30 mouse cellular contexts compared by ENCODE assay signal in genomic region chr13:74006881-74007280, GRCm38 (mm10). TPM values are rescaled to one million over a fixed set of nuclear protein-coding genes. Genes with fewer than 3 reads are reported as not detected.
"Had no signal": no experiment of that assay in that cellular context is flagged by ENCODE, and none has a peak within 500 bp of the region (broad histone marks: within the 10 kb centered on the region; RNA-seq: fewer than 3 reads in every experiment).

No protein-coding gene starts in this region.

RNA-seq across cellular contexts. Expression of gene Tppp, which starts 2.3 kb away (rescaled TPM):
- polyA plus RNA-seq: myocyte had no signal

RNA-seq across cellular contexts. Expression of gene Zdhhc11, which starts 43.2 kb away (rescaled TPM):
- polyA plus RNA-seq: limb, embryonic 10.5 days; limb, embryonic 11.5 days; limb, embryonic 12.5 days; limb, embryonic 13.5 days; limb, embryonic 14.5 days; limb, embryonic 15.5 days; liver, adult 2 months; liver, embryonic 11.5 days; liver, embryonic 12.5 days; liver, embryonic 13.5 days; liver, embryonic 14.5 days; liver, embryonic 15.5 days; liver, embryonic 16.5 days; liver, postnatal 0 days; lung, adult 2 months; lung, embryonic 14.5 days; lung, embryonic 15.5 days; lung, embryonic 16.5 days; lung, postnatal 0 days; macrophage; midbrain, embryonic 10.5 days; midbrain, embryonic 12.5 days; midbrain, embryonic 13.5 days; midbrain, embryonic 14.5 days; midbrain, embryonic 15.5 days; midbrain, embryonic 16.5 days; midbrain, postnatal 0 days; myocyte; neural tube, embryonic 11.5 days; neural tube, embryonic 12.5 days had no signal
